Mouse (Mus musculus): Measurements from ENCODE around the gene Vipas39. TPM values are rescaled to one million over a fixed set of nuclear protein-coding genes. Genes with fewer than 3 reads are reported as not detected.
"Not testable (repeated sequence)": the region's sequence is repeated elsewhere in the genome, so short reads cannot be mapped to it uniquely, and the experiment has no call there.

Vipas39 gene
- polyA plus RNA-seq, 1 experiment from 2014 or later, result 31.8 TPM

GRCm38 (mm10) chr12:87224950-87225349 is 41.1 kb downstream of the Vipas39 start:
- H3K4me2 ChIP-seq, result peak overlapping the region; percentile 50

DNA sequence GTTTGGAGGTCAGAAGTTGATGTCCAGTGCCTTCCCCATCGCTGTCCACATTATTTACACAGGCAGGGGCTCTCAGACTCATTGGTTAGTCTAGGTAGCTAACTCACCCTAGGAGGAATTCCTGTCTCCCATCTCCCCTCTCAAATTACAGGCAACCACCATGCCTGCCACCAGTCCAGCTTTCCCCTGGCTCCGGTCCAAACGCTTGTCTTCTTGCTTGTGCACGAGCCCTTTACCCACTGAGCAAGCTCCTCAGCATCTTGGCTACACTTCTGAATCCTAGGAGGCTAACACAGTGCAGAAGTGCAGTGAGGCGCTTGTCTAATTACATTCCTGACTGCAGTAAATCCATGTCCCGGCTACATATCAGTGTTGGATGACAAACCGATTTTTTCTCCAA is 46.7 kb downstream of the Vipas39 start:
- H3K27ac ChIP-seq (ENCODE audit: poor library complexity, severe bottlenecking), result no peak overlapping the region
- no peaks in the 10 kb centered on the region for H3K36me3 ChIP-seq
- H3K4me2 ChIP-seq, result no peak overlapping the region
- no peaks in the 10 kb centered on the region for H3K9me3 ChIP-seq (replicated peaks)
- H3K27me3 ChIP-seq (replicated peaks), result no peaks in the 10 kb centered on the region
- ATAC-seq (ENCODE audit: insufficient number of reproducible peaks, low FRiP score), result no peak
- H3K9ac ChIP-seq, result no peak overlapping the region
- H3K4me3 ChIP-seq, result no peak overlapping the region
- WGBS, result 60% methylated on average over 7 of the region's 7 CpGs
- peaks cover 4% of the 10 kb centered on the region for H3K4me1 ChIP-seq (replicated peaks)

More at GRCm38 (mm10) chr12:87224950-87225349, 41.1 kb downstream of the Vipas39 start:
- Histone ChIP-seq H3K4me1 (replicated peaks) (0 out of 2 replicates have a peak, but pooled peaks cover 7% of the 10 kb centered on the region), H3K36me3 (no peaks in the 10 kb centered on the region), H3K9me3 (replicated peaks) (0 out of 2 replicates have a peak, but pooled peaks cover 3% of the 10 kb centered on the region), H3K4me3 (no peak overlapping the region), H3K9ac (no peak overlapping the region), H3K27ac (ENCODE audit: poor library complexity, severe bottlenecking) (no peak overlapping the region), H3K27me3 (replicated peaks) (no peaks in the 10 kb centered on the region)
- no peak for ATAC-seq (ENCODE audit: insufficient number of reproducible peaks, low FRiP score)
- WGBS, result 53% methylated on average over 10 of the region's 10 CpGs

- no peaks in the 10 kb centered on the region for H3K9me3 ChIP-seq (replicated peaks)
- H3K4me1 ChIP-seq (replicated peaks), result peaks cover 4% of the 10 kb centered on the region
- ATAC-seq (ENCODE audit: insufficient number of reproducible peaks, low FRiP score), result no peak
- no peak overlapping the region for H3K4me3 ChIP-seq
- no peak overlapping the region for H3K27ac ChIP-seq (ENCODE audit: poor library complexity, severe bottlenecking)
- H3K27me3 ChIP-seq (replicated peaks), result no peaks in the 10 kb centered on the region
- no peak overlapping the region for H3K4me2 ChIP-seq
- no peaks in the 10 kb centered on the region for H3K36me3 ChIP-seq
- H3K9ac ChIP-seq, result no peak overlapping the region
Observed at GRCm38 (mm10) chr12:87217596-87217995, 48.5 kb downstream of the Vipas39 start.

DNA sequence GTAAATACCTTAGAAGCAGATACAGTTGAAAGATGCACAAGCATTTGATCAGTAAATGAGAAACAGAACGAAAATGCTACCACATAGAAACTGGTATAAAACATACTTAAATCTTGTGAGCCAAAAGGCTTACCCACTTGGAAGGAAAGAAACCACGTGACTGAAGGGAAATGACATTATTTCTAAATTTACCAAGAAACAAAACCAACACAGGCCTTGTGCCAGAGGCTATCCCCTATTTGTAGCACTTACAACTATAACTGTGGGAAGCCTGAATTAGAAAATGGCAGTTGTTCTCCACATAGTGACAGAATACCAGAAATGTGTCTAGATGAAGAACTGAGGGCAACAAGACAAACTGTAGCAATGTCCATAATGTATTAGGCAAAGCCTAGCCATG is 50.0 kb downstream of the Vipas39 start:
- H3K4me1 ChIP-seq (replicated peaks), result peaks cover 4% of the 10 kb centered on the region
- H3K27ac ChIP-seq (ENCODE audit: poor library complexity, severe bottlenecking), result no peak overlapping the region
- H3K36me3 ChIP-seq, result no peaks in the 10 kb centered on the region
- no peak overlapping the region for H3K4me3 ChIP-seq
- H3K9ac ChIP-seq, result no peak overlapping the region
- H3K4me2 ChIP-seq, result no peak overlapping the region
- H3K9me3 ChIP-seq (replicated peaks), result no peaks in the 10 kb centered on the region
- no peaks in the 10 kb centered on the region for H3K27me3 ChIP-seq (replicated peaks)
- WGBS, result 63% methylated on average over 2 of the region's 2 CpGs
- ATAC-seq (ENCODE audit: insufficient number of reproducible peaks, low FRiP score), result no peak

- WGBS, result 42% methylated on average over 2 of the region's 2 CpGs
- H3K27me3 ChIP-seq (replicated peaks), result no peaks in the 10 kb centered on the region
- H3K27ac ChIP-seq (ENCODE audit: poor library complexity, severe bottlenecking), result no peak overlapping the region
- H3K9ac ChIP-seq, result no peak overlapping the region
- no peaks in the 10 kb centered on the region for H3K9me3 ChIP-seq (replicated peaks)
- no peaks in the 10 kb centered on the region for H3K36me3 ChIP-seq
- H3K4me2 ChIP-seq, result no peak overlapping the region
- no peaks in the 10 kb centered on the region for H3K4me1 ChIP-seq (replicated peaks)
- no peak overlapping the region for H3K4me3 ChIP-seq
- no peak for ATAC-seq (ENCODE audit: insufficient number of reproducible peaks, low FRiP score)
Observed at GRCm38 (mm10) chr12:87212844-87213606, 53.0 kb downstream of the Vipas39 start.

GRCm38 (mm10) chr12:87205789-87206188 is 60.3 kb downstream of the Vipas39 start:
- not testable (repeated sequence) for H3K9me3 ChIP-seq (replicated peaks); H3K4me1 ChIP-seq (replicated peaks); H3K27ac ChIP-seq (ENCODE audit: poor library complexity, severe bottlenecking); H3K36me3 ChIP-seq; H3K27me3 ChIP-seq (replicated peaks); ATAC-seq (ENCODE audit: insufficient number of reproducible peaks, low FRiP score); H3K9ac ChIP-seq; H3K4me3 ChIP-seq; H3K4me2 ChIP-seq
- 85% methylated on average over 5 of the region's 5 CpGs for WGBS

DNA sequence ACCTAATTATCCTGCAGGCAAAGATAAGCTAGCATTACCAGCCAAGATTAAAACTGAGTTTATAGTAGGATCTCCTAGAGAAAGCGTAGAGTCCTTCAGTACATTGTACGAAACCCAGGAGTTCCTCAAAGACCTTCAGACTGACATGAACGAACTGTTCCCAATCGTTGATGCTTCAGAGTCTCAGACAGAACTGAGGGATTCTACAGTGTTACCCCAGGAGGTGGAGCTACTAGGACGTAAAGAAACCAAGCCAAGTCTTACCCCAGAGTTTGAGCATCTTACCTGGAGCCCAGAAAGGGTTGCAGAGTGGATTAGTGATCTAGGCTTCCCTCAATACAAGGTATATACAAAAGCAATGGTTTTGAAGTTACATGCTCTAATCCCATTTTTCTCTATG is 64.4 kb downstream of the Vipas39 start:
- no peak overlapping the region for H3K4me2 ChIP-seq
- no peak overlapping the region for H3K4me3 ChIP-seq
- H3K27me3 ChIP-seq (replicated peaks), result no peaks in the 10 kb centered on the region
- peaks cover 5% of the 10 kb centered on the region; the same call in 1 of the 2 replicates for H3K4me1 ChIP-seq (replicated peaks)
- ATAC-seq (ENCODE audit: insufficient number of reproducible peaks, low FRiP score), result no peak
- 62% methylated on average over 5 of the region's 5 CpGs for WGBS
- no peaks in the 10 kb centered on the region for H3K36me3 ChIP-seq
- no peak overlapping the region for H3K27ac ChIP-seq (ENCODE audit: poor library complexity, severe bottlenecking)
- H3K9ac ChIP-seq, result no peak overlapping the region
- H3K9me3 ChIP-seq (replicated peaks), result no peaks in the 10 kb centered on the region

DNA sequence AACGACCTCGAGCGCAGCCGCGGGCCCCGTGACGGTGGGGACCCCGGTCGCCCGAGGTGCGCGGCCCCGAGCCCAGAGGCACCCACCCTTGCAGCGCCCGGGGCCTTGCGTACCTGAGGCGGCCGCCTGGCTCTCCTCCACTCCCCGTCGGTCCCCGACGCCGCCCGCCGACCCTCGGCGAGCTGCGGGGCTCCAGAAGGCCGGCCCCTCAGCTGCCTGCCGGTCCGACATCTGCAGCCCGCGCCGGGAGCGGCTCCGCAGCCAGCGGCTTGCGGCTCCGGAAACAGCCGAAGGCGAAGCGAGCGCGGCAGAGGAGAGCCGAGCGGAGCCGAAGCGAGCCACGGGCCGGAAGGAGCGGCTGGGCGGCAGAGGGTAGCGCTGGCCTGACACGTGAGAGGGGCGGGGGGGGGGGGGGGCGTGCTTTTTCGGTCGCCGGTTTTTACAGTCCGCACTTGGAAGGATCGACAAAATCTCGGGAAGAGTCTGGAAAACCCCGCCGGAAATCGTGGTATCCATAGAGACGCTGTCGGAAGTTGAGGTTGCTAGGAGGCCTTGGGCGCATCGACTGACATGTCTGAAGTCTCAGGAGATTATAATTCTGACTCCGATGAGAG is 66.0 kb downstream of the Vipas39 start, which contains the start of gene Tmed8:
Gene Tmed8, minus strand, starts transcription at position 482 of the 614 bp plus-strand sequence.
- under 1% methylated on average over 67 of the region's 70 CpGs for WGBS
- Histone ChIP-seq H3K4me3 (peak within 1 kb of the TSS; percentile 68), H3K27ac (ENCODE audit: poor library complexity, severe bottlenecking) (peak within 1 kb of the TSS; percentile 6; the same call in 1 of the 2 replicates), H3K4me1 (replicated peaks) (peaks cover 5% of the 10 kb centered on the region; the same call in 1 of the 2 replicates), H3K27me3 (replicated peaks) (no peaks in the 10 kb centered on the region), H3K36me3 (no peaks in the 10 kb centered on the region), H3K9me3 (replicated peaks) (no peaks in the 10 kb centered on the region), H3K4me2 (peak within 1 kb of the TSS; percentile 86), H3K9ac (peak within 1 kb of the TSS; percentile 84)
- peak; percentile 91 for ATAC-seq (ENCODE audit: insufficient number of reproducible peaks, low FRiP score)

DNA sequence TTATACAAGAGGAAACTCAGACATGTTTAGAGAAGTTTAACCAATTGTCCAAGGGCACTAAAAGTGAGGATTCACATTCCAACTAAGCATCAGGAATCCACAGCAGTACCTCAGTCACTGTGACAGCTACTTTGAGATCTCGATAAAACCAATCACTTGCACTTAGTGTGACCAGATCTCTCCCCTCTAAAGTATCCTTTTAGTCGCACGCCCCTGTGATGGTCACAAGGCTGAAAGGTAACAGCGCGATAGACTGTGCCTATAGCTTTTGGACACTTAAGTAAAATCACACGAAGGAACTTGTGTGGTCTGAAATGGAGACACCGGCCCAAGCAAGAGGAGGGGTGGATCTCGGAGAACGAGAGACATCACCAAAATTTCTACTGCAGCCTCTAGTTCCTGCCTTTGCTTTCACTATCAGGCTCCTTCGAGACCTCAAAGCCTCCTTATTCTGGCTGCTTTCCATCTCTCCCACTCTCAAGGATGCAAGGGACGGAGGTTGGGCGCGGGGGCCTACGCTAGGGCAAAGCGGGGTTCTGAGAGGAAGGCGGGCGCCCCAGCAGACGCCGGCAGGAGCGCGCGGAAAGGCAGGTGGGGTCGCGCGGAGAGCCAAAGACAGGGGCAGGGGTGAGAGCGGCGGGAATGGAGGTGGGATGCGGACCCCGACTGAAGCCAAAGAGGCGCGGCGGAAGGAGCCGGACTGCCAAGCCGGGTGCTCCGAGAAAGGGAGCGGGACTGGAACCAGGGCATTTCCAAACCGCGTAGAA is 66.7 kb downstream of the Vipas39 start, which contains the start of gene Samd15:
Gene Samd15, plus strand, starts transcription at position 518 of the 767 bp plus-strand sequence.
- Histone ChIP-seq H3K9me3 (replicated peaks) (no peaks in the 10 kb centered on the region), H3K27me3 (replicated peaks) (no peaks in the 10 kb centered on the region), H3K27ac (ENCODE audit: poor library complexity, severe bottlenecking) (peak within 1 kb of the TSS; percentile 6; the same call in 1 of the 2 replicates), H3K4me3 (peak within 1 kb of the TSS; percentile 68), H3K4me2 (peak within 1 kb of the TSS; percentile 86), H3K9ac (peak within 1 kb of the TSS; percentile 84), H3K4me1 (replicated peaks) (peaks cover 5% of the 10 kb centered on the region; the same call in 1 of the 2 replicates), H3K36me3 (no peaks in the 10 kb centered on the region)
- WGBS, result under 1% methylated on average over 29 of the region's 38 CpGs
- ATAC-seq (ENCODE audit: insufficient number of reproducible peaks, low FRiP score), result peak; percentile 52

- Histone ChIP-seq H3K27me3 (replicated peaks) (no peaks in the 10 kb centered on the region), H3K27ac (ENCODE audit: poor library complexity, severe bottlenecking) (no peak overlapping the region), H3K4me2 (peak overlapping the region; percentile 86), H3K4me1 (replicated peaks) (peaks cover 5% of the 10 kb centered on the region; the same call in 1 of the 2 replicates), H3K4me3 (peak overlapping the region; percentile 68), H3K36me3 (no peaks in the 10 kb centered on the region), H3K9ac (peak overlapping the region; percentile 84; the same call in 1 of the 2 replicates), H3K9me3 (replicated peaks) (no peaks in the 10 kb centered on the region)
- ATAC-seq (ENCODE audit: insufficient number of reproducible peaks, low FRiP score), result no peak
- 55% methylated on average over 6 of the region's 6 CpGs for WGBS
Observed at GRCm38 (mm10) chr12:87198792-87199191, 67.3 kb downstream of the Vipas39 start.

- no peak for ATAC-seq (ENCODE audit: insufficient number of reproducible peaks, low FRiP score)
- Histone ChIP-seq H3K27ac (ENCODE audit: poor library complexity, severe bottlenecking) (no peak overlapping the region), H3K4me3 (no peak overlapping the region), H3K9me3 (replicated peaks) (no peaks in the 10 kb centered on the region), H3K4me2 (no peak overlapping the region), H3K4me1 (replicated peaks) (peaks cover 5% of the 10 kb centered on the region; the same call in 1 of the 2 replicates), H3K9ac (no peak overlapping the region), H3K27me3 (replicated peaks) (no peaks in the 10 kb centered on the region), H3K36me3 (no peaks in the 10 kb centered on the region)
Observed at GRCm38 (mm10) chr12:87196310-87196709, 69.7 kb downstream of the Vipas39 start.
